Mouse (Mus musculus): ENCODE measurements at regions not wholly inside any gene's neighbourhood (a gene's known extent, or its start where the extent isn't known, plus 50 kb on each side); places are given as distances from the start of the nearest gene placed in this dataset.

GRCm38 (mm10) chr7:137751151-137751859, 313.9 kb downstream of the Glrx3 start:
- TF ChIP-seq POLR2A (IDR thresholded peaks at IDR 0.05; ENCODE audit: borderline replicate concordance, extremely low read depth, insufficient read depth, insufficient read length, poor library complexity, severe bottlenecking) (no peak), CTCF (IDR thresholded peaks at IDR 0.05; ENCODE audit: borderline replicate concordance, extremely low read depth, insufficient read depth, insufficient read length) (no peak)

Data from brain, embryonic 14.5 days (tissue).